Mouse (Mus musculus) stomach, embryonic 16.5 days (tissue): ENCODE data around the gene Ccdc82. TPM values are rescaled to one million over a fixed set of nuclear protein-coding genes. Genes with fewer than 3 reads are reported as not detected.
A peak's percentile ranks its signal among the peaks of the same experiment; 100 is the strongest.

Source experiments
- ATAC-seq: fragments of 200-750 bp; cut with Nextera tagmentation; 2 replicates; pipeline ENCODE4 v1.8.0; 2017; ENCODE audit warnings: moderate number of reproducible peaks, moderate TSS enrichment; ENCODE audit not compliant: insufficient read depth, low FRiP score
- H3K27ac ChIP-seq: fragments of 300-500 bp; sonication (generic); 2 replicates; pipeline ENCODE4 v1.5.1; 2014; ENCODE audit warnings: low read length
- H3K27me3 ChIP-seq: fragments of 300-500 bp; sonication (generic); 2 replicates; pipeline ENCODE4 v1.6.1; 2014; ENCODE audit warnings: low read length, control low read depth, mixed read lengths; ENCODE audit not compliant: control insufficient read depth, insufficient read depth
- H3K36me3 ChIP-seq: fragments of 300-500 bp; sonication (generic); 2 replicates; pipeline ENCODE4 v1.6.1; 2014; ENCODE audit warnings: low read length; ENCODE audit not compliant: control insufficient read depth, insufficient read depth
- H3K4me1 ChIP-seq: fragments of 300-500 bp; sonication (generic); 2 replicates; pipeline ENCODE4 v1.6.1; 2014; ENCODE audit warnings: low read length, control low read depth, mixed read lengths; ENCODE audit not compliant: control insufficient read depth, insufficient read depth
- H3K4me2 ChIP-seq: fragments of 300-500 bp; sonication (generic); 2 replicates; pipeline ENCODE4 v1.6.1; 2014; ENCODE audit warnings: low read depth, low read length, mixed read lengths
- H3K4me3 ChIP-seq: fragments of 300-500 bp; sonication (generic); replicated peaks from 2 replicates; pipeline ENCODE4 v1.5.1; 2014; ENCODE audit warnings: mild to moderate bottlenecking, low read length
- H3K9ac ChIP-seq: fragments of 300-500 bp; sonication (generic); 2 replicates; pipeline ENCODE4 v1.6.1; 2014; ENCODE audit warnings: low read length
- H3K9me3 ChIP-seq: fragments of 300-500 bp; sonication (generic); replicated peaks from 2 replicates; pipeline ENCODE4 v1.6.1; 2016; ENCODE audit warnings: low read length, control low read depth; ENCODE audit not compliant: control insufficient read depth
- WGBS: fragments of 180-500 bp; shearing (Covaris S2); extraction: QIAGEN DNeasy Blood & Tissue Kit; methylation state at CpG from one replicate; pipeline ENCODE4 v1.1.7; 2014; 5-methylcytosine and 5-hydroxymethylcytosine counted together
- polyA plus RNA-seq: library from polyadenylated mRNA; unstranded; fragments of >200 nt; fragmentation: Nextera tagmentation; extraction: Ambion mirVana; gene quantifications from 2 replicates; pipeline ENCODE4 v1.2.1, GENCODE M21; 2015

Ccdc82 gene
- polyA plus RNA-seq: 11.4 and 13.7 TPM in 2 replicates

DNA sequence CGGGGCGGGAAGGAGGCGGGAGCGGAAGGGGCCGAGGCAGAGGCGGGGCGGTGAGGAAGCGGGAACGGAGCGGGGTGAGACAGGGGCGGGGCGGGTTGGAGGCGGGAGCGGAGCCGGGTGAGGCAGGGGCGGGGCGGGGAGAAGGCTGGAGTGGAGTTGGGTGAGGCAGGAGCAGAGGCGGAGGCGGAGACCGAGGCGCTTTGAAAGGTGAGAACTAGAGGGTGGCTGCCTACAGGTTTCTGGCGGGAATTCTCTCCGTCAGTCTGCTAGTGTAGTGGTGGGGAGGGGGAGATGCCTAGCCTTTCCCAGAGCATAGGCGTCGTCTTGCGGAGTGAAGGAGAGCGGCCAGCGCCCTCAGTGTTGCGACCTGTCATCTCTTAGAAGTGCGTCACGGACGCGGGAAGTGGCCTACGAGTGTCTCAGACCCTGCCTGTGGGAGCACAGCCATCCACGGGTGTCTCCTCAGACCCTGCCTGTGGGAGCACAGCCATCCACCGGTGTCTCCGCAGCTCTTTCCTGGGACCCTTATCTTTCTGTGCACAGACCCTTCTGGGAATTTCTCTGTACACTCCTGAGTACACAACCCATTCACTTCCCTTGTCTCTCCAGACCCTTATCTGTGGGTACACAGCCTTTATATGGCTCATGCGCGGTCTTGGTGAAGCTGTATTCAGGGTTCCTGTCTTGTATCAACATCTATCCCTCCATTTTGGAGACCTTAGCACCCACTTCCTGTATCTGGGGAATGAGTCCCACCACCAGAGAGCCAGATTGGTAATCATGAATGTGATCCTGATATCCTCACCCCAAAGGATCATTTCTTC, at the start of gene Ccdc82:
TSS of gene Ccdc82 (plus strand) at position 141 of the 824 bp plus-strand sequence.
- no peaks in the 10 kb centered on the region for H3K27me3 ChIP-seq
- peak within 1 kb of the TSS; percentile 72 for H3K4me3 ChIP-seq
- peak within 1 kb of the TSS; percentile 87 for H3K4me2 ChIP-seq
- 2% methylated on average over 31 of the region's 39 CpGs for WGBS
- peak; percentile 100 for ATAC-seq
- H3K27ac ChIP-seq: peak within 1 kb of the TSS; percentile 89
- no peaks in the 10 kb centered on the region for H3K9me3 ChIP-seq
- H3K4me1 ChIP-seq: peaks cover 18% of the 10 kb centered on the region
- H3K9ac ChIP-seq: peak within 1 kb of the TSS; percentile 89
- no peaks in the 10 kb centered on the region for H3K36me3 ChIP-seq

GRCm38 (mm10) chr9:13200079-13200478, 46.7 kb upstream of the Ccdc82 start:
- 37% methylated on average over 3 of the region's 3 CpGs for WGBS
- Histone ChIP-seq H3K27me3 (no peaks in the 10 kb centered on the region), H3K4me1 (no peaks in the 10 kb centered on the region), H3K27ac (no peak overlapping the region), H3K4me3 (no peak overlapping the region), H3K9me3 (no peaks in the 10 kb centered on the region), H3K9ac (no peak overlapping the region), H3K4me2 (no peak overlapping the region), H3K36me3 (no peaks in the 10 kb centered on the region)
- no peak for ATAC-seq

DNA sequence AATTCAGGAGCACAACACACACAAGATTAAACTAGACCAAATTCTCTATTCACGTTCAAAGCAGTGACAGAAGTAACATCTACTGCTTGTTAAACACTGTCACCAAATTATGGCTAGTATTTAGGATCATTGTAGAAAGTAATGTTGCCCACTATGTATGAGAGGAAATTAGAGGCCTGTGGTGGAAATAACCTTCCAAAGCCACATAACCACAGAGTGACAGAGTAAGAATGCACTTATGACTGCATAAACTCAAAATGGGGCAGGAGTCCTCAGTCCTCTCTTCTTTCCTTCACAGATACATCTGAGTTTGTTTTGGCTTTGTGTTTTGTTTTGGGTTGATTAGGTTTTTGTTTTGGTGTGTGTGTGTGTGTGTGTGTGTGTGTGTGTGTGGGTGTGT, 43.6 kb upstream of the Ccdc82 start:
- no peak overlapping the region for H3K4me3 ChIP-seq

GRCm38 (mm10) chr9:13203681-13204080, 43.1 kb upstream of the Ccdc82 start:
- H3K4me1 ChIP-seq: no peaks in the 10 kb centered on the region
- no peak for ATAC-seq
- H3K36me3 ChIP-seq: no peaks in the 10 kb centered on the region
- H3K4me2 ChIP-seq: no peak overlapping the region
- no peak overlapping the region for H3K27ac ChIP-seq
- 67% methylated on average over 5 of the region's 5 CpGs for WGBS
- no peak overlapping the region for H3K4me3 ChIP-seq
- no peaks in the 10 kb centered on the region for H3K27me3 ChIP-seq
- no peak overlapping the region for H3K9ac ChIP-seq
- no peaks in the 10 kb centered on the region for H3K9me3 ChIP-seq

More for the DNA sequence above, 43.6 kb upstream of the Ccdc82 start:
- Histone ChIP-seq H3K9ac (no peak overlapping the region), H3K27ac (no peak overlapping the region), H3K4me2 (no peak overlapping the region), H3K36me3 (no peaks in the 10 kb centered on the region), H3K4me1 (no peaks in the 10 kb centered on the region), H3K9me3 (no peaks in the 10 kb centered on the region), H3K27me3 (no peaks in the 10 kb centered on the region)
- 84% methylated on average over 1 of the region's 1 CpGs for WGBS
- ATAC-seq: no peak

- 58% methylated on average over 2 of the region's 2 CpGs for WGBS
- no peak overlapping the region for H3K9ac ChIP-seq
Observed at GRCm38 (mm10) chr9:13206369-13206768, 40.4 kb upstream of the Ccdc82 start.

GRCm38 (mm10) chr9:13225872-13226271, 20.9 kb upstream of the Ccdc82 start:
- Histone ChIP-seq H3K9ac (no peak overlapping the region), H3K27ac (no peak overlapping the region), H3K9me3 (no peaks in the 10 kb centered on the region), H3K4me2 (no peak overlapping the region), H3K36me3 (no peaks in the 10 kb centered on the region), H3K4me3 (no peak overlapping the region), H3K27me3 (no peaks in the 10 kb centered on the region), H3K4me1 (no peaks in the 10 kb centered on the region)
- ATAC-seq: no peak
- 79% methylated on average over 1 of the region's 1 CpGs for WGBS

More at GRCm38 (mm10) chr9:13206369-13206768, 40.4 kb upstream of the Ccdc82 start:
- Histone ChIP-seq H3K4me2 (no peak overlapping the region), H3K36me3 (no peaks in the 10 kb centered on the region), H3K27ac (no peak overlapping the region), H3K4me1 (no peaks in the 10 kb centered on the region), H3K9me3 (no peaks in the 10 kb centered on the region), H3K4me3 (no peak overlapping the region), H3K27me3 (no peaks in the 10 kb centered on the region)
- no peak for ATAC-seq

GRCm38 (mm10) chr9:13230553-13230952, 16.2 kb upstream of the Ccdc82 start:
- Histone ChIP-seq H3K36me3 (no peaks in the 10 kb centered on the region), H3K9me3 (no peaks in the 10 kb centered on the region), H3K4me2 (no peak overlapping the region), H3K9ac (no peak overlapping the region), H3K27me3 (no peaks in the 10 kb centered on the region), H3K27ac (no peak overlapping the region), H3K4me1 (no peaks in the 10 kb centered on the region), H3K4me3 (no peak overlapping the region)
- WGBS: 5% methylated on average over 4 of the region's 4 CpGs
- no peak for ATAC-seq

GRCm38 (mm10) chr9:13231545-13232216, 15.1 kb upstream of the Ccdc82 start:
- Histone ChIP-seq H3K9ac (no peak overlapping the region), H3K36me3 (no peaks in the 10 kb centered on the region), H3K4me3 (no peak overlapping the region), H3K4me1 (no peaks in the 10 kb centered on the region), H3K9me3 (no peaks in the 10 kb centered on the region), H3K27ac (no peak overlapping the region), H3K4me2 (no peak overlapping the region), H3K27me3 (no peaks in the 10 kb centered on the region)
- WGBS: 18% methylated on average over 5 of the region's 5 CpGs
- ATAC-seq: no peak

DNA sequence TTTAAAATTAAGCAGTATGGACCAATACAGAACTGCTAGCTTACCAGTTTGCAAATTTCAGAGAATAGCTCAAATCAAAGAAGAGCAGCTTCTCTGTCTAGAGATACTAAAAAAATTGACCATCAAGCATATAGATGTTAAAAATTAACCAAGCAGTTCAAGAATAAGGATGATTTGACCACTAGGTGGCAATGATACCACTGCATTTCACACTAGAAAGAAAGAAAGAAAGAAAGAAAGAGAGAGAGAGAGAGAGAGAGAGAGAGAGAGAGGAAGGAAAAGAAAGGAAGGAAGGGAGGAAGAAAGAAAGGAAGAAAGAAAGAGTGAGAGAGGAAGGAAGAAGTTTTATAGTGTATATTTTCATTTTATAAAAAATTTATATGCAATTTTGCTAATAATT, 4.4 kb upstream of the Ccdc82 start:
- ATAC-seq: no peak
- H3K4me2 ChIP-seq: no peak overlapping the region
- peaks cover 15% of the 10 kb centered on the region for H3K4me1 ChIP-seq
- no peaks in the 10 kb centered on the region for H3K36me3 ChIP-seq
- H3K27ac ChIP-seq: no peak overlapping the region
- H3K9me3 ChIP-seq: no peaks in the 10 kb centered on the region
- no peak overlapping the region for H3K9ac ChIP-seq
- no peaks in the 10 kb centered on the region for H3K27me3 ChIP-seq
- no peak overlapping the region for H3K4me3 ChIP-seq
